ENCODE assay signal across 8 mouse cellular contexts in the genomic region with DNA sequence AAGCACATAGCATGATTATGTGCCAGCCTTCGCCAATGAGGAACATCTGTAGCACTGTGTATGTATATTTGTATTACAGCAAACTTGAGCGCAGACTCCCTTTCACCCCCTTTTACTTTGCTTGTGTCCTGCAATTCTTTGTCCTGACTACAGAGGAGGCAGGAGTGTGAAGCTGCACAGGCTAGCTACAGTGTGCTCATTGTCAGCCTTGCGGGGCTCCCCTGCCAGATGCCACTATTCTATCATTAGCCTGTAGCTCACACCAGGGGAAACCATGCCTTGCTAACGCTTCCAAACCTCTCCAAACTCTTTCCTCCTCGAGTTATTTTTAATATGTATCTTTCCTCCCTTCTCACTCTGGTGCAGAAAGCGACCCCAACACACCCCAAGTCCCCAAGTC.
DNase-seq lines count a peak whose midpoint lies in the region; ATAC-seq lines count a peak whose summit lies in the region.

No protein-coding gene starts in this region.

- intact Hi-C loops in heart, postnatal 14 days (cut with DNase I), result loop anchor here (5.0 kb wide), 1 partner anchor 488 kb away; no protein-coding TSS in a partner anchor

- DNase-seq in gastrocnemius, postnatal 10 days, result peak; percentile 12
- no peak for DNase-seq in gastrocnemius, adult 8-10 months (ENCODE audit: low spot score in 2 of 2)
- peak; percentile 72 to 77 for DNase-seq in cerebellum, postnatal 14 days
- peak; percentile 27 to 41 for DNase-seq in heart, postnatal 14 days
- no peak for DNase-seq in adrenal gland, postnatal 25 days
- no peak for DNase-seq in thymus, postnatal 4 days

- H3K4me2 ChIP-seq in midbrain, embryonic 15.5 days, result no peak overlapping the region
- no peak overlapping the region for H3K4me2 ChIP-seq in kidney, embryonic 14.5 days (replicated peaks; ENCODE audit: low read depth, low read length)

- no peak overlapping the region for H3K9ac ChIP-seq in midbrain, embryonic 15.5 days
- H3K9ac ChIP-seq in kidney, embryonic 14.5 days (ENCODE audit: low read depth, low read length), result no peak overlapping the region

- H3K27ac ChIP-seq in midbrain, embryonic 15.5 days, result peak overlapping the region; percentile 47; the same call in 1 of the 2 replicates
- no peak overlapping the region for H3K27ac ChIP-seq in kidney, embryonic 14.5 days (ENCODE audit: low read depth, low read length)

- H3K27me3 ChIP-seq in midbrain, embryonic 15.5 days (replicated peaks), result no peaks in the 10 kb centered on the region
- H3K27me3 ChIP-seq in kidney, embryonic 14.5 days (ENCODE audit: control insufficient read depth, insufficient read depth, low read length), result no peaks in the 10 kb centered on the region

- H3K4me1 ChIP-seq in midbrain, embryonic 15.5 days, result peaks cover 12% of the 10 kb centered on the region
- no peaks in the 10 kb centered on the region for H3K4me1 ChIP-seq in kidney, embryonic 14.5 days (ENCODE audit: control insufficient read depth, insufficient read depth, low read length)

- 27% methylated on average over 6 of the region's 6 CpGs for WGBS in midbrain, embryonic 15.5 days
- 63% methylated on average over 6 of the region's 6 CpGs for whole genome bisulfite sequencing in kidney, embryonic 14.5 days

- H3K9me3 ChIP-seq in midbrain, embryonic 15.5 days, result no peaks in the 10 kb centered on the region
- H3K9me3 ChIP-seq in kidney, embryonic 14.5 days (ENCODE audit: control insufficient read depth, low read length), result no peaks in the 10 kb centered on the region

- no peak overlapping the region for H3K4me3 ChIP-seq in midbrain, embryonic 15.5 days
- H3K4me3 ChIP-seq in kidney, embryonic 14.5 days (ENCODE audit: low read length), result no peak overlapping the region

- peak; percentile 84 for ATAC-seq in midbrain, embryonic 15.5 days (replicated peaks)
- ATAC-seq in kidney, embryonic 14.5 days (ENCODE audit: low FRiP score, low TSS enrichment), result no peak

- H3K36me3 ChIP-seq in midbrain, embryonic 15.5 days (replicated peaks), result no peaks in the 10 kb centered on the region
- no peaks in the 10 kb centered on the region for H3K36me3 ChIP-seq in kidney, embryonic 14.5 days (ENCODE audit: control insufficient read depth, insufficient read depth, low read length)

Comparison
In these comparisons a context has a peak if more than half of its experiments do, and no peak if none do; other contexts are left out.
1. DNase-seq: peak in gastrocnemius, postnatal 10 days (single experiment), cerebellum, postnatal 14 days (2 of 2) and heart, postnatal 14 days (2 of 2); none in gastrocnemius, adult 8-10 months (0 of 2), adrenal gland, postnatal 25 days (single experiment) and thymus, postnatal 4 days (single experiment).